Mouse (Mus musculus): ENCODE results near the gene Ubxn2a.

DNA sequence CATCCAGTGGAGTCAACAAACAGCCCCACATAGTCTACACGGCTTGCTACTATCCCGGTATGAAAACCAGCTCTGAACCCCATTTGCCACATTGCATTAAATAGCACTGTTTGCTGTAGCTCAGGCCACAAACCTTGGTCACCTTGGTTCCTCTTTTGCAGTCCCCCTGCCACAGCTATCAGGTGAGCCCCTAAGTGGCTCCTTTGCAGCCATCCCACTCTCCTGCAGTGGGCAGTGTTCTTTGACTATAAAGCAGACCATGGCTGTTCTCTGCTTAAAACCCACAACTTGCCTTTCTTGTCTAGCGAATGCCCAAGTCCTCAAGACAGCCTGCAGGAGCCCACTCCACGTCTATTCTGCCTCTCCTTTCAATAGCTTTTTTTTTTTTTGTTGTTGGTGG is 35.2 kb downstream of the Ubxn2a start:
- TF ChIP-seq CTCF (IDR thresholded peaks at IDR 0.05; ENCODE audit: borderline replicate concordance, insufficient read depth, low read length), result no peak
- no peak for TF ChIP-seq POLR2A (IDR thresholded peaks at IDR 0.05; ENCODE audit: low read depth, low read length)
